Mouse (Mus musculus) bone marrow, adult 2 months (tissue): ENCODE measurements around the gene Fam216a.

ENCODE experiments used
- CTCF ChIP-seq: fragments of 200-500 bp; IDR thresholded peaks from 2 replicates; pipeline ENCODE4 v1.5.1; 2011; ENCODE audit warnings: low read length, control low read depth; ENCODE audit not compliant: control insufficient read depth, insufficient read depth
- POLR2A ChIP-seq: fragments of 200-500 bp; IDR thresholded peaks from 2 replicates; pipeline ENCODE4 v1.6.1; 2011; ENCODE audit warnings: low read depth, mild to moderate bottlenecking, control low read depth, low read length, borderline replicate concordance; ENCODE audit not compliant: control insufficient read depth

DNA sequence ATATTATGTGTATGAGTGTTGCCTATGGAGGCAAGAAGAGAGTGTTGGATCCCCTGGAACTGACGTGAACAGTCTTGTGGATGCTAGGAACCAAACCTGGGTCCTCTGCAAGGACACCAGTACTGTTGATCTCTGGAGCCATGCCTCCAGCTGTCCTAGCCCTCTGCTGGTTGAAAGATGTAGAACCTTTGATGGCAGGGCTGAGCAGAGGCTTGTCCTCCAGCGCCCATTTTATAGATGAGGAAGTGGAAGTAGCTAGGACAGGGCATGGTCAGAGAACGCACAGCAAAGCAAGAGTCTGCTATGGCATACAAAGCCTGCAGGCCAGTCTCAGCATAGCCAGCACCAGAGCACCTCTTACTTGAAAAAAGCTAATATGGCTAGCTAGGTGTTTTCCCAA lies 54.1 kb downstream of the Fam216a start:
- TF ChIP-seq POLR2A: no peak
- peak; percentile 67; the same call in 1 of the 2 replicates for TF ChIP-seq CTCF
